Mouse (Mus musculus) testis, adult 2 months (tissue): ENCODE data around the gene Tbc1d4. TPM values are rescaled to one million over a fixed set of nuclear protein-coding genes. Genes with fewer than 3 reads are reported as not detected.

ENCODE experiments used
- H3K27ac ChIP-seq: fragments of 200-500 bp; 2 replicates; pipeline ENCODE4 v1.5.1; 2012; ENCODE audit warnings: low read depth, low read length; ENCODE audit not compliant: control insufficient read depth, insufficient read depth
- H3K27me3 ChIP-seq: fragments of 200-500 bp; 2 replicates; pipeline ENCODE4 v1.6.1; 2012; ENCODE audit warnings: mild to moderate bottlenecking, low read length, moderate library complexity; ENCODE audit not compliant: control insufficient read depth, insufficient read depth
- H3K36me3 ChIP-seq: fragments of 200-500 bp; 2 replicates; pipeline ENCODE4 v1.6.1; 2012; ENCODE audit warnings: mild to moderate bottlenecking, low read length; ENCODE audit not compliant: control insufficient read depth, insufficient read depth
- H3K4me1 ChIP-seq: fragments of 200-500 bp; 2 replicates; pipeline ENCODE4 v1.6.1; 2012; ENCODE audit warnings: low read length; ENCODE audit not compliant: control insufficient read depth, insufficient read depth
- H3K4me3 ChIP-seq: fragments of 200-500 bp; 2 replicates; pipeline ENCODE4 v1.5.1; 2012; ENCODE audit warnings: low read depth, mild to moderate bottlenecking, low read length, moderate library complexity, mixed read lengths; ENCODE audit not compliant: control insufficient read depth
- CTCF ChIP-seq: fragments of 200-500 bp; IDR thresholded peaks from 2 replicates; pipeline ENCODE4 v1.5.1; 2012; ENCODE audit warnings: low read depth, mild to moderate bottlenecking, inconsistent platforms, low read length, moderate library complexity; ENCODE audit not compliant: control insufficient read depth, insufficient read depth, insufficient replicate concordance
- POLR2A ChIP-seq: fragments of 200-500 bp; IDR thresholded peaks from 2 replicates; pipeline ENCODE4 v1.6.1; 2012; ENCODE audit warnings: low read depth, mild to moderate bottlenecking, inconsistent platforms, low read length, moderate library complexity; ENCODE audit not compliant: control insufficient read depth
- polyA plus RNA-seq: library from polyadenylated mRNA; depleted of rRNA; stranded (reverse); fragments of >200 nt; gene quantifications from 2 replicates; pipeline ENCODE4 v1.2.3, GENCODE M21; 2012

The Tbc1d4 gene
- polyA plus RNA-seq, 1 experiment: 2.2 TPM

DNA sequence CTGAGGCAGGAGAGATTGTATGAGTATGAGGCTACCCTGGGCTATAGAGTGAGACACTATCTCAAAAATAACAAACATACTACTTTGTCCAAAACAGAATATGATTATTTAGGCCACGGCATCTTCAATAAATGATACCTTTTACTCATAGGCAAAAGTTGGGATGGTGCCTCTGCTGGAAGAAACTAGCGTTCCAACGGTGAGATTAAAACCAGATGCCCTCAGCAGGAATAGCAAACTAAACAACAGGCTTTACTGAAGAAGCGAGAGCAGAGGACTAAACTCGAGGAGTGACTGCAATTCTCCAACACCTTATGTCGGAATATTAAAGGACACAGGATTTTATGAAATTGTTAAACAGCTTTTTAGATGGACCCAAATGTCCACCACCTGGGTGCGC, 101.0 kb downstream of the Tbc1d4 start:
- TF ChIP-seq CTCF (no peak), POLR2A (no peak)
- no peak overlapping the region for H3K4me3 ChIP-seq

DNA sequence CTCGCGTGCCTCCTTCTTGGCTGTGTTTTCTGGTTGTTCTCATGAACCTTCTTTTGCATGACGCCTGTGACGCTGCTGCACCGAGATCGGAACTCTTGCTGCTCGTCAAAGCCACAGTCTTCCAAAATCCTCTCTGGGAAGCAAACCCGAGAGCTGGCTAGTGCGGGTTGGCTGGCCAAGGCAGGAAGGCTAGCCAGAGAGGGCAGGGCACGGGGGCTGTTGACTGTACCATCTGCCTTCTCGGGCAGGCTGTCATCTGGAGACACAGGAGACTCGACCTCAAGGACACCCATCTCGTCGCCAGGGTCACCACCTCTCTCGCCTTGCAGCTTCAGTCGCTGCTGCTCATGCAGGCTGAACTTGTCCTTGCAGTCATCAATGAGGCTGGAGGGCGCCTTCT, 101.8 kb downstream of the Tbc1d4 start:
- peaks cover 3% of the 10 kb centered on the region; the same call in 1 of the 2 replicates for H3K4me1 ChIP-seq
- no peak overlapping the region for H3K27ac ChIP-seq
- H3K4me3 ChIP-seq: no peak overlapping the region
- no peak for TF ChIP-seq POLR2A
- TF ChIP-seq CTCF: no peak
- no peaks in the 10 kb centered on the region for H3K27me3 ChIP-seq
- no peaks in the 10 kb centered on the region for H3K36me3 ChIP-seq

More for the DNA sequence above, 101.0 kb downstream of the Tbc1d4 start:
- no peaks in the 10 kb centered on the region for H3K36me3 ChIP-seq
- no peak overlapping the region for H3K27ac ChIP-seq
- H3K27me3 ChIP-seq: no peaks in the 10 kb centered on the region
- peaks cover 3% of the 10 kb centered on the region; the same call in 1 of the 2 replicates for H3K4me1 ChIP-seq

DNA sequence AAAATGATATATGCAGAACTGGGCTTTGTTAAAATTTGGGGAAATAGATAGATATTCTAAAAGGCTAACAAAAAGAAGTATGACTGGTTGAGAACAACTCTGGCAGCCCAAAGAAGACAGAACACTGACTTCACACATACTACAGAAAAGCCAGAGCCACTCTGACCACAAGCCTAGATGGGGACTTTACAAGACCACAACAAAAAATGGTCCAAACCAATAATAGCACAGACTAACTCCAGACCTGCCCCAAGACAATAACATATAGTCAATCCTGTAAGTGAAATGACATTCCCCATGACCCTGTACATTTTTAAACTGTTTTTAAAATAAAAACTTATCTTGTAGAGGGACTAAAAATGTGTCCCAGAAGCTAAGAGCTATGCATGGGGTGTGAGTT, 103.2 kb downstream of the Tbc1d4 start:
- Histone ChIP-seq H3K27me3 (no peaks in the 10 kb centered on the region), H3K27ac (no peak overlapping the region), H3K4me1 (peaks cover 3% of the 10 kb centered on the region; the same call in 1 of the 2 replicates), H3K36me3 (no peaks in the 10 kb centered on the region), H3K4me3 (no peak overlapping the region)
- TF ChIP-seq CTCF (no peak), POLR2A (no peak)

DNA sequence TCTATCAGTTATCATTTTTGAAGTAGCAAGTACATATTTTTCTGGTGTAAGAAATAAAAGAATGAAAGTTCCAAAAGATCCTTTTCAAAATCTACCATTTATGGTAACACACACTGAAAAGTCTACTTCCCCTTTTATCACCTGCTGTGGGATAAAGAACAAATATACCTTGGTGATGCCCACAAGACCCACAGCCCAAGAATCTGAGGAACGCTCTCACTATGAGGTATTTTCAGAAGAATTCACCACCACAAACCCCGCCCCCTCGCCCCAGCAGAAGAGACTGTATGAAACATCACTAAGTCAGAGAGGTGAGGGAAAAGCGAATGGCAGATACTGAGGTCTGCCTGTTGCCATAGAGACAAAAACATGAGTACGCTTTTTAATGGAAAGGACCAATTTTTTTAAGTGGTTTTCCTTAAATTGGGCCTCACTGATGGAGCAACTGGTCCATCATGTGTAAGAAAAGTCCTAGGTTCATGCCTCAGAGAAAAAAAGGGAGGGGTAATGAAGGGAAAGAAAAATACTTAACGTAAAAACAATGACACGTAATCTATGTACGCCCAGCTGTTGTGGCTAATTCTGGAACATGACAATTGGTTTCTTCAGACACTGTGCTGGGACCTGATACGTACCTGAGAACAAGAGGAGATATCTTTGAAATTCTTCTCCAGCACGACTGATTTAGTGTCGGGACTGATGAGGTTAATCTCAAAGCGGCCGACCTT, 104.4 kb downstream of the Tbc1d4 start:
- no peak for TF ChIP-seq CTCF
- TF ChIP-seq POLR2A: no peak
- Histone ChIP-seq H3K4me3 (no peak overlapping the region), H3K27ac (no peak overlapping the region)

DNA sequence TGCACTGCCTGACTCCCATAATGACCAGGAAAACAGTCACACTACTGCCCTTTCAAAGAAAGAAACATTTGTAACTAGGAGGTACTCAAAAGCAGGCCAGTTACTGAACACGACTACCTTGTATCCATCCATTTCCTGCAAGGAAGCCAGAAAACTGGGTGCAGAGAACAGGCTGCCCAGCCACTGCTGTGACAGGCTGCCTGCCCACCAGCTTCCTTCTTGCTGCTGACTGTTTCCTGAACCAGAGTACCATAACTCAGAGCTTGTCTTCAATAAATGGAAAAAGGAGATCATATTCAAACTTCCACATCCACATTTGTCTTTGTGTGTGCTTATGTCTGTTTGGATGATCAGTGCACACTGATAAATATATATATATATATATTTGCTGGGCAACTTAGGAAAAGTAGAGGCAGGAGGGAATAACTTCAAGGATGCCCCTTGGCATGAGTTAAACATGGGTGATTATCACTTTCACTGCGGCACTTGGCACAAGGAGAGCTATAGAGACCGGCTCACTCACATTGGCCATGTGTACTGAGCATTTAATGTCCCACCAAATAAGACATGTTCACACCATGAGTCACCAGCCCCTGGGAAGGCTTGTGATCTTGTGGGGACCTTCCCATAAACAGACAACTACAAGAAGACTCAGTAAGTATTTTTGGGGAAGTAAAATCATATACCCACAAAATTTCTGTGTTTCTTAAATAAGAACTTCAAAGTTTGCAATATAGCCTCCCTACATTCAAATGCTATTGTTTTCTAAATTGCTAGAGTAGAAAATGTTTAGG, 105.6 kb downstream of the Tbc1d4 start:
- Histone ChIP-seq H3K4me1 (peaks cover 3% of the 10 kb centered on the region; the same call in 1 of the 2 replicates), H3K36me3 (no peaks in the 10 kb centered on the region), H3K27me3 (no peaks in the 10 kb centered on the region), H3K4me3 (no peak overlapping the region), H3K27ac (no peak overlapping the region)
- no peak for TF ChIP-seq POLR2A
- no peak for TF ChIP-seq CTCF

More for the DNA sequence above, 104.4 kb downstream of the Tbc1d4 start:
- peaks cover 3% of the 10 kb centered on the region; the same call in 1 of the 2 replicates for H3K4me1 ChIP-seq
- no peaks in the 10 kb centered on the region for H3K27me3 ChIP-seq
- no peaks in the 10 kb centered on the region for H3K36me3 ChIP-seq

DNA sequence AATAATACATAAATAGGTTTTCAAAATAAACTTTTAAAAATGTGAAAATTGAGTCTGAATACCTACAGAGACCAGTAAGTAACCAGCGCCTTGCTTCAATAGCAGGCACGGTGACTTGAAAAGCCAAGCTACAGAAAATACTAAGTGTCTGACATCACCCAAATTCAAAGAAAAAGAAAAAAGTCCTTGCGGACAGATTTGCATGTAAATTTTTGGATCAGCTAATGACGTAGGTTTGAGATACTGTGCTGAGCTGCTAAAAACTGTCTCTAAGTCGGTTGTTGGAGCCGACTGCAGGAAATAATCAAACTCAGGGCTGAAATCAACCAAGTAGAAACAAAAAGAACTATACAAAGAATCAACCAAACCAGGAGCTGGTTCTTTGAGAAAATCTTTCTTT, 107.1 kb downstream of the Tbc1d4 start:
- peaks cover under 1% of the 10 kb centered on the region; the same call in 1 of the 2 replicates for H3K4me1 ChIP-seq
- no peak for TF ChIP-seq CTCF
- no peak for TF ChIP-seq POLR2A
- no peaks in the 10 kb centered on the region for H3K36me3 ChIP-seq
- H3K4me3 ChIP-seq: no peak overlapping the region
- H3K27me3 ChIP-seq: no peaks in the 10 kb centered on the region
- no peak overlapping the region for H3K27ac ChIP-seq

DNA sequence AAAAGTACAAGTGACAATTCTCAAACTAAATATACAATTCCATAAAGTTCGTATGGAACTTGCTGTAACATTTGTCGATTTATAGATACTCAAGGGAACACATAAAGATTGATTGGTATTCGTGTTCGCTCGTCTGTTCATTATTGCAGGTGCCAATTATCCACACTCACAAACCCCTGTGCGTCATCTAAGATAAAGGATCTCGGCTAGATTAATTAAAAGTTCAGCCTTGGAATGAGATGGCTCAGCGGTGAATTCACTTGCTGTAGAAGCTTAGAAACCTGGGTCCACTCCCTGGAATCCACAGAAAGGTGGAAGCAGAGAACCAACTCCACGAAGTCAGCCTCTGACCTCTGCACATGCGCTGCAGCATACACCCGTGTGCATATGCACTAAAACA, 107.5 kb downstream of the Tbc1d4 start:
- Histone ChIP-seq H3K4me1 (no peaks in the 10 kb centered on the region), H3K27me3 (no peaks in the 10 kb centered on the region), H3K4me3 (no peak overlapping the region), H3K27ac (no peak overlapping the region), H3K36me3 (no peaks in the 10 kb centered on the region)
- TF ChIP-seq CTCF: no peak
- no peak for TF ChIP-seq POLR2A
